Comparison of ENCODE assay signal across 12 mouse cellular contexts in the genomic region with DNA sequence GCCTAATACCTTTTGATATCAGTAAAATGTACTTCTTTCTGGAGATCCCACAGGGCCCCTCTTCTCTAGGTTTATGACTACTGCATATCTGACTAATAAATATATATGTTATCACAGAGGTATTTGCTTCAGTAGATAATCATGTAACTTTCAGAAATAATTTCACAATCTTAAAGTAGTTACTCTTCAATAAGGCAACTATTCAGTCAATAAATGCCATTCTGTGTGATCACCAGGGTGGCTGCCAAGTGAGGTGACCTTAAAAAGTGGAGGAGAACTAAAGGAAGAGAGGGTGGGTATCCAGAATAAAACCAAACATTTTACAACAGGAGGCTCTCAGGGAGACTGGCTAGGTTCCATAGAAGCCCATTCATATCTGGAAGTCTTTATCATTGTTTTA.
"Had no signal": no experiment of that assay in that cellular context is flagged by ENCODE, and none has a peak within 500 bp of the region (broad histone marks: within the 10 kb centered on the region; RNA-seq: fewer than 3 reads in every experiment).

No protein-coding gene starts in this region.

- DNase-seq: lung, adult 18-20 months; lung, embryonic 14.5 days; lung, postnatal 10 days; lung, postnatal 4 days; midbrain, embryonic 14.5 days; right cerebral cortex, postnatal 25 days; right cerebral cortex, postnatal 4 days; spleen, adult 18-20 months; thymus, adult 18-20 months; thymus, postnatal 14 days; thymus, postnatal 36 days had no signal

- ATAC-seq: midbrain, embryonic 16.5 days had no signal
